ENCODE assay signal across 25 mouse cellular contexts in the genomic region with DNA sequence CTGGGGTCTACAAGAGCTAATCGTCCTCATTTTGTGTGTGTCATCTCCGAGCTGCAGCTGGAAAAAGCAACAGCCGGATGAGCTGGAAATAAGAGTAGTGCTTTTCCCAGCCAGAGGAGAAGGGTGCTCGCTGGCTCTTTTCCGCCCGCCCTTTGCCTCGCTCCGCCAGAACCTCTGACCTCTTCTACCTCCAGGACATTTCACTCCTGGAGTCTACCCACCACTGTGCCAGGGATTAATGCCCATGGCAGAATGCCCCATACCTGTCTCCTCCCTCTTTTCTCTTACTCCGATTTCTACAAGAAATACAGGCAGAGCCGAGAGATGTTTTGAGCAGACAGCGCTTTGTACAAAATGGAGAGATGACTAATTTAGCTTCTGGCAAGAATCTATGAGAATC. TPM values are rescaled to one million over a fixed set of nuclear protein-coding genes. Genes with fewer than 3 reads are reported as not detected.
DNase-seq lines count a peak whose midpoint lies in the region; ATAC-seq and TF ChIP-seq lines count a peak whose summit lies in the region.
"Had no signal": no experiment of that assay in that cellular context is flagged by ENCODE, and none has a peak within 500 bp of the region (broad histone marks: within the 10 kb centered on the region; RNA-seq: fewer than 3 reads in every experiment).

No protein-coding gene starts in this region.

- TF ChIP-seq POLR2A in kidney, adult 2 months (IDR thresholded peaks at IDR 0.05; ENCODE audit: low read depth, low read length): no peak

- no peaks in the 10 kb centered on the region for H3K4me1 ChIP-seq in kidney, adult 2 months (ENCODE audit: control insufficient read depth, insufficient read depth, low read length)
- no peaks in the 10 kb centered on the region for H3K4me1 ChIP-seq in kidney, embryonic 15.5 days
- H3K4me1 ChIP-seq in neural tube, embryonic 15.5 days: no peaks in the 10 kb centered on the region
- H3K4me1 ChIP-seq: embryonic facial prominence, embryonic 12.5 days; forebrain, embryonic 12.5 days; forebrain, embryonic 15.5 days; hindbrain, embryonic 13.5 days had no signal

- H3K27me3 ChIP-seq in kidney, adult 2 months (replicated peaks; ENCODE audit: control insufficient read depth, insufficient read depth, low read length): no peaks in the 10 kb centered on the region
- H3K27me3 ChIP-seq in kidney, embryonic 15.5 days: no peaks in the 10 kb centered on the region
- H3K27me3 ChIP-seq in neural tube, embryonic 15.5 days (replicated peaks): no peaks in the 10 kb centered on the region
- H3K27me3 ChIP-seq: embryonic facial prominence, embryonic 12.5 days; embryonic facial prominence, embryonic 15.5 days; forebrain, embryonic 12.5 days; forebrain, embryonic 15.5 days; heart, embryonic 12.5 days; heart, embryonic 15.5 days; hindbrain, embryonic 13.5 days had no signal

- H3K9me3 ChIP-seq in kidney, embryonic 15.5 days (replicated peaks): no peaks in the 10 kb centered on the region
- no peaks in the 10 kb centered on the region for H3K9me3 ChIP-seq in neural tube, embryonic 15.5 days (replicated peaks)
- H3K9me3 ChIP-seq: embryonic facial prominence, embryonic 12.5 days; embryonic facial prominence, embryonic 15.5 days; forebrain, embryonic 12.5 days; forebrain, embryonic 15.5 days; heart, embryonic 12.5 days; heart, embryonic 15.5 days; hindbrain, embryonic 10.5 days; hindbrain, embryonic 13.5 days had no signal

- H3K4me3 ChIP-seq in kidney, adult 2 months (ENCODE audit: insufficient read depth, low read depth, low read length): no peak overlapping the region
- no peak overlapping the region for H3K4me3 ChIP-seq in kidney, embryonic 15.5 days (replicated peaks)
- H3K4me3 ChIP-seq in neural tube, embryonic 15.5 days (replicated peaks): no peak overlapping the region
- H3K4me3 ChIP-seq: embryonic facial prominence, embryonic 12.5 days; embryonic facial prominence, embryonic 15.5 days; forebrain, embryonic 12.5 days; forebrain, embryonic 15.5 days; heart, embryonic 12.5 days; heart, embryonic 15.5 days; hindbrain, embryonic 10.5 days; hindbrain, embryonic 13.5 days had no signal

- WGBS in kidney, adult 2 months: 67% methylated on average over 11 of the region's 11 CpGs
- 86% methylated on average over 11 of the region's 11 CpGs for WGBS in kidney, embryonic 15.5 days
- WGBS in neural tube, embryonic 15.5 days: 92% methylated on average over 11 of the region's 11 CpGs

- no peak overlapping the region for H3K9ac ChIP-seq in kidney, embryonic 15.5 days
- no peak overlapping the region for H3K9ac ChIP-seq in neural tube, embryonic 15.5 days (replicated peaks)
- H3K9ac ChIP-seq: embryonic facial prominence, embryonic 12.5 days; embryonic facial prominence, embryonic 15.5 days; forebrain, embryonic 12.5 days; forebrain, embryonic 15.5 days; heart, embryonic 12.5 days; heart, embryonic 15.5 days; hindbrain, embryonic 13.5 days had no signal

- peak; percentile 67 for DNase-seq in kidney, adult 2 months
- peak; percentile 21 to 49 for DNase-seq in kidney, postnatal 25 days
- no peak for DNase-seq in kidney, postnatal 14 days
- DNase-seq in kidney, postnatal 36 days: peak; percentile 37 to 58
- DNase-seq: adrenal gland, adult 2 months; adrenal gland, postnatal 14 days; cerebellum, adult 11 months; cerebellum, adult 2 months; cerebellum, adult 9-11 months; cerebellum, postnatal 25 days; gastrocnemius, postnatal 25 days; heart, adult 18-20 months; heart, postnatal 10 days; heart, postnatal 36 days had no signal

- H3K27ac ChIP-seq in kidney, adult 2 months (ENCODE audit: insufficient read depth, low read depth, low read length): no peak overlapping the region
- H3K27ac ChIP-seq in kidney, embryonic 15.5 days: no peak overlapping the region
- no peak overlapping the region for H3K27ac ChIP-seq in neural tube, embryonic 15.5 days (replicated peaks)
- H3K27ac ChIP-seq: embryonic facial prominence, embryonic 12.5 days; embryonic facial prominence, embryonic 15.5 days; forebrain, embryonic 12.5 days; forebrain, embryonic 15.5 days; heart, embryonic 15.5 days; hindbrain, embryonic 10.5 days; hindbrain, embryonic 13.5 days had no signal

- no peak overlapping the region for H3K4me2 ChIP-seq in kidney, embryonic 15.5 days
- no peak overlapping the region for H3K4me2 ChIP-seq in neural tube, embryonic 15.5 days
- H3K4me2 ChIP-seq: embryonic facial prominence, embryonic 12.5 days; embryonic facial prominence, embryonic 15.5 days; forebrain, embryonic 12.5 days; forebrain, embryonic 15.5 days; heart, embryonic 12.5 days; heart, embryonic 15.5 days; hindbrain, embryonic 13.5 days had no signal

- no peak for ATAC-seq in kidney, embryonic 15.5 days (replicated peaks; ENCODE audit: low FRiP score)
- ATAC-seq in neural tube, embryonic 15.5 days (ENCODE audit: low FRiP score): no peak
- ATAC-seq: CD4-positive, CD25-positive, alpha-beta regulatory T cell, adult 4 months; forebrain, embryonic 15.5 days had no signal

- no peak for TF ChIP-seq CTCF in kidney, adult 2 months (conservative IDR thresholded peaks at IDR 0.05; ENCODE audit: insufficient read depth, insufficient read length, low read depth, low read length)

- no peaks in the 10 kb centered on the region for H3K36me3 ChIP-seq in kidney, adult 2 months (ENCODE audit: control insufficient read depth, insufficient read depth, low read length)
- H3K36me3 ChIP-seq in kidney, embryonic 15.5 days: no peaks in the 10 kb centered on the region
- no peaks in the 10 kb centered on the region for H3K36me3 ChIP-seq in neural tube, embryonic 15.5 days
- H3K36me3 ChIP-seq: embryonic facial prominence, embryonic 12.5 days; embryonic facial prominence, embryonic 15.5 days; forebrain, embryonic 12.5 days; forebrain, embryonic 15.5 days; heart, embryonic 12.5 days; heart, embryonic 15.5 days; hindbrain, embryonic 10.5 days; hindbrain, embryonic 13.5 days had no signal

RNA-seq across cellular contexts. Expression of gene Snn, which starts 9.6 kb away (rescaled TPM):
- 67.2 and 71.2 TPM in 2 replicates for polyA plus RNA-seq in kidney, adult 2 months (2012; rRNA removed)
- polyA plus RNA-seq in kidney, embryonic 15.5 days (2015; fragmentation: Nextera tagmentation; extraction: Ambion mirVana): 37.7 and 40.6 TPM in 2 replicates
- polyA plus RNA-seq in neural tube, embryonic 15.5 days (2015; fragmentation: Nextera tagmentation; extraction: Ambion mirVana): 104 and 107 TPM in 2 replicates

RNA-seq across cellular contexts. Expression of gene Litaf, which starts 14.8 kb away (rescaled TPM):
- 125 and 145 TPM in 2 replicates for polyA plus RNA-seq in kidney, adult 2 months (2012; rRNA removed)
- polyA plus RNA-seq in kidney, embryonic 15.5 days (2015; fragmentation: Nextera tagmentation; extraction: Ambion mirVana): 122 and 123 TPM in 2 replicates
- polyA plus RNA-seq in neural tube, embryonic 15.5 days (2015; fragmentation: Nextera tagmentation; extraction: Ambion mirVana): 26.1 and 39.5 TPM in 2 replicates
